Mouse (Mus musculus) gastrocnemius, postnatal 10 days (tissue): ENCODE measurements around the gene Dapk2. TPM values are rescaled to one million over a fixed set of nuclear protein-coding genes. Genes with fewer than 3 reads are reported as not detected.

Source experiments
- DNase-seq: peaks from one replicate; pipeline ENCODE4 v3.0.0; 2021; ENCODE audit warnings: mixed read lengths
- total RNA-seq, 2 experiments: library from RNA; stranded (reverse); gene quantifications; 2 replicates each; pipeline ENCODE4 v1.2.3; 2021

The Dapk2 gene
- total RNA-seq, 2 experiments from 2014 or later: 15.5 to 19.1 TPM

- DNase-seq: no peak
These were observed 15.8 kb upstream of the Dapk2 start for GRCm38 (mm10) chr9:66142265-66142664.

GRCm38 (mm10) chr9:66144248-66144647 is 13.8 kb upstream of the Dapk2 start:
- DNase-seq: peak; percentile 60

- DNase-seq: no peak
These were observed 11.9 kb upstream of the Dapk2 start for GRCm38 (mm10) chr9:66146141-66146540.

- no peak for DNase-seq
These were observed 6.0 kb upstream of the Dapk2 start for GRCm38 (mm10) chr9:66152011-66152410.

GRCm38 (mm10) chr9:66153594-66153993 is 4.4 kb upstream of the Dapk2 start:
- no peak for DNase-seq

GRCm38 (mm10) chr9:66154013-66154412 is 4.0 kb upstream of the Dapk2 start:
- no peak for DNase-seq

- no peak for DNase-seq
These were observed 2.5 kb upstream of the Dapk2 start for GRCm38 (mm10) chr9:66155534-66155933.

GRCm38 (mm10) chr9:66158885-66159430 is 935 bp downstream of the Dapk2 start:
- no peak for DNase-seq

- no peak for DNase-seq
These were observed 2.1 kb downstream of the Dapk2 start for GRCm38 (mm10) chr9:66160155-66160554.

- no peak for DNase-seq
These were observed 5.0 kb downstream of the Dapk2 start for GRCm38 (mm10) chr9:66162995-66163394.

GRCm38 (mm10) chr9:66167222-66167621 is 9.2 kb downstream of the Dapk2 start:
- no peak for DNase-seq

GRCm38 (mm10) chr9:66168233-66168632 is 10.2 kb downstream of the Dapk2 start:
- DNase-seq: no peak

- no peak for DNase-seq
These were observed 12.5 kb downstream of the Dapk2 start for GRCm38 (mm10) chr9:66170506-66170905.

- no peak for DNase-seq
These were observed 13.4 kb downstream of the Dapk2 start for GRCm38 (mm10) chr9:66171275-66171921.

GRCm38 (mm10) chr9:66173316-66173855 is 15.4 kb downstream of the Dapk2 start:
- no peak for DNase-seq

GRCm38 (mm10) chr9:66174985-66175384 is 17.0 kb downstream of the Dapk2 start:
- no peak for DNase-seq

GRCm38 (mm10) chr9:66177975-66178374 is 20.0 kb downstream of the Dapk2 start:
- no peak for DNase-seq

GRCm38 (mm10) chr9:66179795-66180194 is 21.8 kb downstream of the Dapk2 start:
- no peak for DNase-seq

GRCm38 (mm10) chr9:66181126-66181825 is 23.3 kb downstream of the Dapk2 start:
- DNase-seq: no peak

GRCm38 (mm10) chr9:66181826-66182678 is 24.0 kb downstream of the Dapk2 start:
- no peak for DNase-seq

GRCm38 (mm10) chr9:66182679-66182993 is 24.6 kb downstream of the Dapk2 start:
- DNase-seq: no peak

- DNase-seq: no peak
These were observed 25.0 kb downstream of the Dapk2 start for GRCm38 (mm10) chr9:66183023-66183422.

- DNase-seq: peak; percentile 13
These were observed 26.5 kb downstream of the Dapk2 start for GRCm38 (mm10) chr9:66184572-66184971.
